Mouse (Mus musculus) pancreas, adult 10 weeks (tissue): Measurements from ENCODE around the gene Olfr1270. TPM values are rescaled to one million over a fixed set of nuclear protein-coding genes. Genes with fewer than 3 reads are reported as not detected.

Experiments
- polyA plus RNA-seq: library from polyadenylated mRNA; stranded (reverse); fragments of 350-450 nt; fragmentation: Illumina TruSeq; extraction: RNeasy Lipid Tissue Mini Kit (QIAGEN cat#74804); gene quantifications from one replicate; pipeline ENCODE4 v1.2.3, GENCODE M21; 2015; ENCODE audit warnings: low read depth, low replicate concordance; ENCODE audit not compliant: insufficient read depth

Olfr1270 gene
- polyA plus RNA-seq: not detected

DNA sequence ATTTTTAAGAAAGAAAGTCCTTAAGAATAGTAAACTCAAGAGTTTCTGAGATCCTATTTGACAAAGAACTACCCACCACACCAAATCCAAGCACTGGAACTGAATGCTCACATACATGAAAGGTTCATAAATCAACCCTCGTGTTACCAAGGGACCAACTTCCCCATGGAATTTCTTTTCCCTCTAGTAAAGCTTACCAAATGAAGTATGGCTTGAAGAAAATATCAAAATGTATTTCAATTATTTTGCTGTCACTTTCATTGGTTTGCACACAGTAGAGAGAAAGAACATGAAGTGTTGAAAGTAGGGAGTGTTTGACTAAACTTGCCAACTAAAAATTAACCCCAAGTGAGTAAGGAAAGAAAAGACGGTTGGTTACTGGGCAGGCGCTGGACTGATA, at the start of gene Olfr1270:
TSS of gene Olfr1270 (minus strand) at position 101 of the 400 bp plus-strand sequence.

DNA sequence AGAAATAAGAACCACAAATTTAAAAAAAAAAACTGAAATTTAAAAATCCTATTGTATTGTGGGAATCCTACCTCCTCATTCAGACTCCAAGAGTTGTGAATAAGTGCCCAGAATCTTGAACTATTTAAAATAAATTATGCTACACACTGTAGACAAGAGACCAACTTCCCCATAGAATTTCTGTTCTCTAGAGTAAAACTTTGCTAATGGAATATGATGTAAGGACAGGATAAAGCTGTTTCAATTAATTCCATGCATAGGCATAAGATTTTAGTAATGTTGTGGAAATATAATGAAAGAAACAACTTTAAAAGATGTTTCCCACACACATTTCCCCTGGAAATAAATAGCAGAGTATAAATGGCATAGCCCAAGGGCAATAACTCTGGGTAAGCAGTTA, 10.7 kb downstream of the Olfr1270 start, which contains the start of gene Olfr32:
TSS of gene Olfr32 (minus strand) at position 101 of the 400 bp plus-strand sequence.

DNA sequence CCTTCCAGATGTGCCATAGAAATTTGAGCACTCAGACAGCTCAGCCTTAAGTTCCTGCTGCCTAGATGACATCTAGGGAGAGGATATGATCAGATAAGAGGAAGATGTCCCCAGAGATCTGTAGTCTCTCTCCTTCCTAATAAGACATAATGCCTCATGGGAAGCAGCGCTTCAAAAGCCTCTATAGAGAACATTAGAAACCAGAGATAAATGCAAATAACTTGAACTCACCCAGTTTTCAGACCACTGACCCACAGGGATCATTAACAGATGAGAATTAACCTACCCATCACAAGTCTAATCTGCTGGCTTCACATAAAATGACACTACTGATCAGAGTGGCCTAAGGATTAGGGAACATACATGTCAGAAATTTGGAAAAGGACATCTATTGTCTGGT, 31.6 kb downstream of the Olfr1270 start, which contains the start of gene Olfr1269:
TSS of gene Olfr1269 (minus strand) at position 101 of the 400 bp plus-strand sequence.

Other genes starting within 250 kb of the Olfr1270 start
- gene Olfr1258, start 225.8 kb downstream of the Olfr1270 start, polyA plus RNA-seq: not detected
- gene Olfr1259, start 204.4 kb downstream of the Olfr1270 start, polyA plus RNA-seq: not detected
- not detected for gene Olfr1260, start 178.8 kb downstream of the Olfr1270 start, polyA plus RNA-seq
- not detected for gene Olfr1261, start 161.9 kb downstream of the Olfr1270 start, polyA plus RNA-seq
- not detected for gene Olfr1262, start 152.9 kb downstream of the Olfr1270 start, polyA plus RNA-seq
- gene Olfr1263, start 141.0 kb downstream of the Olfr1270 start, polyA plus RNA-seq: not detected
- gene Olfr1264, start 127.5 kb downstream of the Olfr1270 start, polyA plus RNA-seq: not detected
- gene Olfr1265, start 117.8 kb downstream of the Olfr1270 start, polyA plus RNA-seq: not detected
- gene Olfr140, start 89.5 kb downstream of the Olfr1270 start, polyA plus RNA-seq: not detected
- not detected for gene Olfr1269, start 31.7 kb downstream of the Olfr1270 start, polyA plus RNA-seq
- gene Olfr32, start 10.8 kb downstream of the Olfr1270 start, polyA plus RNA-seq: not detected
- not detected for gene Olfr1506, start 71.4 kb upstream of the Olfr1270 start, polyA plus RNA-seq
- not detected for gene Olfr142, start 104.5 kb upstream of the Olfr1270 start, polyA plus RNA-seq
- not detected for gene Olfr1271, start 117.9 kb upstream of the Olfr1270 start, polyA plus RNA-seq
- not detected for gene Olfr1272, start 139.8 kb upstream of the Olfr1270 start, polyA plus RNA-seq
- not detected for gene Gm13769, start 169.1 kb upstream of the Olfr1270 start, polyA plus RNA-seq
- not detected for gene Olfr1274-ps, start 245.6 kb upstream of the Olfr1270 start, polyA plus RNA-seq